Mouse (Mus musculus): Measurements from ENCODE around the gene Zfp385a. TPM values are rescaled to one million over a fixed set of nuclear protein-coding genes. Genes with fewer than 3 reads are reported as not detected.
A peak's percentile ranks its signal among the peaks of the same experiment; 100 is the strongest.

The Zfp385a gene
- total RNA-seq, 2 experiments from 2014 or later = 6.8 to 40.1 TPM

DNA sequence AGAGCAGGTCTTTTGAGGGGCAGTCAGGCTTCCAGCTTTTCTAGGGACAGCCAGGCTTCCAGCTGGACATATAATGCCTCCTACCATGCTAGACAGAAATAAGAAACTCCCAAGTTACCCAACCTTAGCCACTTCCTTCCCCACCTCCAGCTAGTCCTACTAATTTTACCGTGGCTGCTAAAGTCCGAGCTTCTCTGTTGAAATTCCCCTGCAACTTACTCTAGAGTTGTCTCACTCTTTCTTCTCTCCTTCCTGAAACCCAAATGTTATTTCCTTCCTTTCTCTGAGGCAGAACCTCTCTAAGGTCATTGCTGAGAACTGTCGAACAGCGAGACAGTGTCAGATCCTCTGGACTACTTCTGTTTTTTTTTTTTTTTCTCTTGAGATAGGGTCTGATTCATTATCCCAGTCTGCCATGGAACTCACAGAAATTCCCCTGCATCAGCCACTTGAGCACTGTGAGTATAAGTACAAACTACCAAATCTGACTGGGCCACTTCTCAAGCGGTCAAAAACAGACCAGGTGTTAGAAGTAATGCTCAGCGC lies 29.5 kb downstream of the Zfp385a start, which contains the start of gene Gpr84:
Gene Gpr84, minus strand, starts transcription at position 248 of the 546 bp plus-strand sequence.
- ATAC-seq (ENCODE audit: poor library complexity, severe bottlenecking) = peak; percentile 52

- ATAC-seq (ENCODE audit: poor library complexity, severe bottlenecking) = no peak
These were observed 30.9 kb downstream of the Zfp385a start for GRCm38 (mm10) chr15:103308876-103309580.

DNA sequence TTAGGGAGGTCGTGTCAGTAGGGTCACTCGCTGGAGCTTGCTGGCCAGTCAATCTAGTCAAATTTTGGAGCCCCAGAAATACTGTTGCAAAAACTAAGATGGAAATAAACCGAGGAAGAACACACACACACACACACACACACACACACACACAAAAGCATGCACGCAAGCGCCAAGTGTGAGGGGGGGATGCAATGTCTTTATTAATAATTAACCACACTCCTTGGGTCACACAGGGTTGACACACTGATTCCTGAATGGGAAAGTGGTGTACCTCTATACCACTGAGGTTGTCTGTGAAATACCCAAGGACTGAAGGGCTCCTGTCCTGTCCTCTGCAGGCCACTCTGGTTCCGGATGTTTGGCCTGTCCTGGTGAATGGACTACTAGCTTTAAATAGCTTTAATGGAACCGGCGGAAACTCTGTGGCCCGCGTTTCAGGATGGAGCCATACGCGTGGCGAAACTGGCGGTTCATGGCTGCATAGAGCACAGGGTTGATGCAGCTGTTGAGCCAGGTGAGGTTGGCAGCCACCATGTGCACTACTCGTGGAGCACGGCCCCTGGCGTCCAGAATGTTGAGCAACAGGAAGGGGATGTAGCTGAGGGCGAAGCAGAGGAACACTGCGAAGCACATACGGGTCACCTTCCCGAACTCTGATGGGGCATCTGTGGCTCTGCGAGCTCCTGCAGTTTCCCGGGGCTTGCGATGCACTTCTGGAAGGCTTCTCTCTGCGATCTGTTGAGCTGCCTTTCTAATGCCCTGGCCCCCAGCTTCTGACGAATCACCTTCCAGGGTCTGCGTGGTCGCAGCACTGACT lies 31.6 kb downstream of the Zfp385a start:
- 0 out of 2 replicates have a peak, but pooled peaks have one; percentile 20 for ATAC-seq (ENCODE audit: poor library complexity, severe bottlenecking)

- peak; percentile 52 for ATAC-seq (ENCODE audit: poor library complexity, severe bottlenecking)
These were observed 32.8 kb downstream of the Zfp385a start for GRCm38 (mm10) chr15:103307125-103307524.

GRCm38 (mm10) chr15:103305792-103306645 lies 33.9 kb downstream of the Zfp385a start:
- no peak for ATAC-seq (ENCODE audit: poor library complexity, severe bottlenecking)

DNA sequence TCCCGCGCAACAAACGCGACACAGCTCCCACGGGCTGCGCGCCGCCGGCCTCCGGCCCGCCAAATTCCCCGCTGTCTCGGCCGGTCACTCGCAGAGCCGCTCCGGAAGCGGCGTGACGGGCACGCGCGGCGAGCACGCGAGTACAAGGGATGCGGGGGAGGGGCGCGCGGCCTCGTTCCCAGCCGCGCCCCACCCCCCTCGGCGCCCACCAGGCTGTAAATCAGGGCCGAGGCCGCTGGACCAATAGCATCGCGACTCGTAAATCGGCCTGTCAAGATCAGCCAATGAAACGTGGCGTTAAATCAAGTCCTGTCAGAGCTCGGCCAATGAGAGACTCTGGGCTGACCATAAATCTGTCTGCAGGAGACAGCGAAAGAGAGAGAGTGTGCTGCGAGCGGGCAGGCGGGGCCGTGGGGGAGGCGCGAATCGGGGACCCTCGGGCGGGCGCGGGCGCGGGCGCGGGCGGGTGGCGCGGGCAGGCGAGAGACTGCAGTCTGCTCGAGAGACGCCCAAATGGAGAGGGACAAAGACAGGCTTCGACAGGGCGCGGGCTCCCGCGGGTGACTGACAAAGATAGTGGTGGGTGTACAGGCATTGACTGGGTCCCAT lies 34.7 kb downstream of the Zfp385a start:
- peak; percentile 82 for ATAC-seq (ENCODE audit: poor library complexity, severe bottlenecking)

GRCm38 (mm10) chr15:103304616-103304969 lies 35.3 kb downstream of the Zfp385a start:
- ATAC-seq (ENCODE audit: poor library complexity, severe bottlenecking) = no peak

GRCm38 (mm10) chr15:103303916-103304615 lies 35.8 kb downstream of the Zfp385a start:
- no peak for ATAC-seq (ENCODE audit: poor library complexity, severe bottlenecking)

GRCm38 (mm10) chr15:103302341-103303021 lies 37.4 kb downstream of the Zfp385a start:
- ATAC-seq (ENCODE audit: poor library complexity, severe bottlenecking) = no peak

DNA sequence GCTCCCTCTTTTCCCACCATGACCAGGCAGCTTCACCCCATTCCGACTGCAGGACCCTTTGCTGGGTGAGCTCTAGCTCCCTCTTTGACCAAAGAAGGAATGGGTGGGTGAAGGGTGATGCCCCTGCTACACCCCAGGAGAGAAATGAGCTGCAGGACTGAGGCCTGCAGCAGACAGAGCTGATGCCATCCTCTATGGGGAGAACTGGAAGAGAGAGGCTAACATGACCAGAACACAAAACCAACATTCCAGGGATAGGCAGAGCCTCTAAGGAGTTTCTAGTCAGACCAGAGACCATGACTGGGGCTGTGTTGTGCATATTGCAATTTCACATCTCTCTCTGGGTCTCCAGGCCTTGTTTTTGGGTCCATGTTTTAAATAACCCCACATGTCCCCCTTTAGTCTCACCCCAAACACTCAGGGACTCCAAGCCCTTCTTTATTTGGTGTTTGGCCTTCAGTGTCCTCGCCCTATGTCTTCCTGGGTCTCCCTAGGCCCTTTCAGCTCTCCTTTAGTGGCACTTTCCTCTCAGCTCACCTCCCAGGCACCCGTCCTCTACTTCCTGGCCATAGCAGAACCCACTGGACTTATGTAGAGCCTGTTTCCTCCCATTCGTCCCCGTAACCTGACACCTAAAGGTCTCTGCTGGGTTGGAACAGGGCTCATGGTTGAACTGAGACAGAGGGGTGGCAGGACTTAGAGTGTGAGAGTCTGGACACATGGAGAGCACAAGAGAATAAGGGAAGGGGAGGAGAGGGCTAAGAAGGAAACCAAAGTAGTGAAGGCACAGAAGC lies 38.1 kb downstream of the Zfp385a start:
- no peak for ATAC-seq (ENCODE audit: poor library complexity, severe bottlenecking)

DNA sequence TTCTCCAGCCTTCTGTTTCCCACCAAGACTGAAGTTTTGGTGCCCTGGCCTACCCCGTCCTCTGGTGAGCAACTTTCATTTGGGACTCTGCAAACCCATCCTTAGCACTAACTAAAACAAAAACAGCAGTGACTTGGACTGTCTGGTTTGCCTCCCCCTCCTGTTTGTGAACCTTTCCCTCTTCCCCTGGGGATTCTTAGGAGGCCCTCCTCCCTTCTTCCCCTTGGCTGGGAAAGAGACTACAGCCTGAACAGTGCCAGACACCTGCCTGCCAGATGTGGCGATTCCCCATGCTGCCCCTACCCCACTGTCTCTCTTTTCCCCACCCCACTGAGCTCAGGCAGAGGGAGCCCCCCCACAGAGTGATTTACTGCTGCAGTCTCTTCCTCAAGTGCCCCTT lies 38.8 kb downstream of the Zfp385a start:
- ATAC-seq (ENCODE audit: poor library complexity, severe bottlenecking) = no peak

GRCm38 (mm10) chr15:103300560-103300959 lies 39.3 kb downstream of the Zfp385a start:
- ATAC-seq (ENCODE audit: poor library complexity, severe bottlenecking) = no peak

GRCm38 (mm10) chr15:103300067-103300471 lies 39.8 kb downstream of the Zfp385a start:
- no peak for ATAC-seq (ENCODE audit: poor library complexity, severe bottlenecking)

DNA sequence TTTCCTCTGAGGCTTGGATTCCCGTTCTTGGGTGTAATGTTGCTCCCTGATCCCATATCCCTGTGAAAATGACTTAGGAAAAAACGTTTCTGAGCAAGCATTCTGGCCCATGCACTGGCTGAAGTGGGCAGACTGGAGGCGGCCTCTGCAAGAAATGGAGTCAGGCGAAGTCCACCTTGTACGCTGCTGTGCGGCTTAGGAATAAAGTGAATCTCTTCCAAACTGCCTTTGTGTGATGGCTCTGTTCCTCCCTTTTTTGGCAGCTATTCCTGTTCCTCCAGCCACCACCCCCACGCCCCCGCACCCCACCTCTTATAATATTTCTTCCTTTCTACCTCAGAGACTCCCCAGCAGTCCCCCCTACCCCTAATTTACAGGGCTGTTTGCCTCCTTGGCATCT lies 40.2 kb downstream of the Zfp385a start:
- ATAC-seq (ENCODE audit: poor library complexity, severe bottlenecking) = no peak

DNA sequence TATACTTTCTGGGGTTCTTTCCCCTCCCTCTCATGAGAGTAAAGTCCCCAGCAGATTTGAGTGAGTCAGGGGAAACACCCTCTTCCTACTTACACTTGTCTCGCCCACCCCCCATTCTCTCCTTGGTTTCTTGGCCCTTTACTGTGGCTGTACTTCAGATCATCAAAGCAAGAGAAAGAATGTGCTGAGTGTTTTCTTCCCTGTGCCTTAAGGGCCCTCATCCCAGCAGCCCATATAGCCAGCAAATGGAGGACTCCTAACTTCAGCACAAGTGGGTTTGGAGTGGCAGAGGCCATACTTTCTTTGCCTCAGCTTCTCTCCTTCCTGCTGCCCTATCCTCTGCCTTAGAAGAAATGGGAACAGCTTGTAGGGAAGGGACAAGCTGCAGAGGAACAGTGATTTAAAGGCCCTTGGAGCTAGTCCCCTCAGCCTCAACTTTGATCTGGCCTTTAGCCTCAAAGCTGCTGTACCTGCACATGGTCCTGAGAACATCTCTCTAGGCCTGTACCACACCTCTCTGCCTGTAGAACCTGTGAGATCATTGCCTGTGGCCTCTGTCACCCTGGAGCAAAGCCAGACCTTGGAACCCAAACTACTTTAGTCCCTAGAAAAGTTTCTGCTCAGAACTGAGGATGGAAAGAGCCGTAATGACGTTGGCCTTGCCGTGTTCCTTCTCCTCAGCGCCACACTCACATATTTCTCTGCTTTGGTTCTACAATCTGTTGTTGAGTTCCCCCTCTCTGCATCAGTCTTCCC lies 40.9 kb downstream of the Zfp385a start:
- no peak for ATAC-seq (ENCODE audit: poor library complexity, severe bottlenecking)

DNA sequence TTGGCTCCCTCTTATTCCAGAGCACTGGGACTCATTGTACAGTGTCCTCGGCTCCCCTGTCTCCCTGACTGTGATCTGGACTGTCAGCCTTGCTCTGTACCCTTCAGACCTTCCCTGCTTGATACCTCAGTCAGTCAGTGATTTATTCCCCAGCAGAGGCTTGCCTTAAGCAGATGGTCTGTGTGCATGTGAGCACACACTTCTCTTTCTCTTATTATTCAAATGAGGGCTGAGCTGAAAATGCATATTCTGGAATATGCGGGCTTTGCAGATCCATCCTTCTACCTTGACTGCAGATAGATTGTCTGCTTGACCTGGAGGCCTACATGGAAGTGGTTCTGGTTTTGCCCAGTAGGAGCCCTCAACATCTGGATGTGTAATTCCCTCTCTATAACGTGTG lies 41.9 kb downstream of the Zfp385a start:
- no peak for ATAC-seq (ENCODE audit: poor library complexity, severe bottlenecking)

DNA sequence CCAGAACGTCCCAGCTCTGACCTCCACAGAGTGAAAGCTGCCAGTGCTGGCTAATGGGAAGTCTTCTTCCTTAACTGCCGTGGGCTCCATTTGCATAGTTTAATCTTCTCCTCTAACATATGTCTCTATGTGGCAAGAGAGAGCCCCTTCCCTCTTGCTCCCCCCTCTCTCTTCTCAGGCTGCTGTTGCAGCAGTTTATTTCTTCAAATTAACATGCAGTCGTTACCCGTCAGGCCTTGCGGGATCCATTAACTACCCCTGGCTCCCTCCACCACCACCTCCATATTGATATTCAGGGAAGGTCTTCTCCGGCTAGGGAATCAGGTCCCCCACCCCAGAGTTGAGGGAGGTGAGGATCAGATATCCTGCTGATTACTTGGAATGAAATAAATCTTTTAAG lies 42.6 kb downstream of the Zfp385a start:
- no peak for ATAC-seq (ENCODE audit: poor library complexity, severe bottlenecking)

- no peak for ATAC-seq (ENCODE audit: poor library complexity, severe bottlenecking)
These were observed 44.0 kb downstream of the Zfp385a start for GRCm38 (mm10) chr15:103295851-103296250.

All from megakaryocyte, adult 5-6 weeks (primary cell).